Mouse (Mus musculus): Measurements from ENCODE around the gene Slc17a2. TPM values are rescaled to one million over a fixed set of nuclear protein-coding genes. Genes with fewer than 3 reads are reported as not detected.
A peak's percentile ranks its signal among the peaks of the same experiment; 100 is the strongest.
"Not testable (repeated sequence)": the region's sequence is repeated elsewhere in the genome, so short reads cannot be mapped to it uniquely, and the experiment has no call there.

Slc17a2 gene
- polyA plus RNA-seq, 1 experiment = 0.08 TPM

GRCm38 (mm10) chr13:23760972-23761864 lies 45.6 kb upstream of the Slc17a2 start, which contains the start of gene Hist1h4a:
Gene Hist1h4a, minus strand, starts transcription at chr13:23761230.
- H3K4me3 ChIP-seq (ENCODE audit: control insufficient read depth, insufficient read depth, low read length) = peak within 1 kb of the TSS; percentile 50
- peak within 1 kb of the TSS; percentile 94 for H3K27ac ChIP-seq (ENCODE audit: control insufficient read depth, insufficient read depth, low read length)
- peak; percentile 98 for DNase-seq
- no peaks in the 10 kb centered on the region for H3K27me3 ChIP-seq (ENCODE audit: control insufficient read depth, insufficient read depth, low read length)
- peaks cover 12% of the 10 kb centered on the region for H3K4me1 ChIP-seq (replicated peaks; ENCODE audit: control insufficient read depth, insufficient read depth, low read length)
- TF ChIP-seq CTCF (IDR thresholded peaks at IDR 0.05; ENCODE audit: borderline replicate concordance, control insufficient read depth, extremely low read depth, insufficient read depth, low read length, poor library complexity) (no peak), POLR2A (IDR thresholded peaks at IDR 0.05; ENCODE audit: control insufficient read depth, extremely low read depth, insufficient read depth, low read length, poor library complexity) (peak; percentile 72)
- under 1% methylated on average over 69 of the region's 72 CpGs for WGBS
- no peaks in the 10 kb centered on the region for H3K36me3 ChIP-seq (ENCODE audit: control insufficient read depth, insufficient read depth, low read length)

- not testable (repeated sequence) for H3K27me3 ChIP-seq (ENCODE audit: control insufficient read depth, insufficient read depth, low read length); H3K36me3 ChIP-seq (ENCODE audit: control insufficient read depth, insufficient read depth, low read length)
- peak within 1 kb of the TSS; percentile 50 for H3K4me3 ChIP-seq (ENCODE audit: control insufficient read depth, insufficient read depth, low read length)
- peak; percentile 70 for TF ChIP-seq POLR2A (IDR thresholded peaks at IDR 0.05; ENCODE audit: control insufficient read depth, extremely low read depth, insufficient read depth, low read length, poor library complexity)
- peaks cover 12% of the 10 kb centered on the region for H3K4me1 ChIP-seq (replicated peaks; ENCODE audit: control insufficient read depth, insufficient read depth, low read length)
- WGBS = under 1% methylated on average over 33 of the region's 52 CpGs
- H3K27ac ChIP-seq (ENCODE audit: control insufficient read depth, insufficient read depth, low read length) = peak within 1 kb of the TSS; percentile 94
- DNase-seq = peak; percentile 72
These were observed 44.6 kb upstream of the Slc17a2 start, which contains the start of gene Hist1h3a for GRCm38 (mm10) chr13:23761871-23762821. Gene Hist1h3a, minus strand, starts transcription at chr13:23762386.

DNA sequence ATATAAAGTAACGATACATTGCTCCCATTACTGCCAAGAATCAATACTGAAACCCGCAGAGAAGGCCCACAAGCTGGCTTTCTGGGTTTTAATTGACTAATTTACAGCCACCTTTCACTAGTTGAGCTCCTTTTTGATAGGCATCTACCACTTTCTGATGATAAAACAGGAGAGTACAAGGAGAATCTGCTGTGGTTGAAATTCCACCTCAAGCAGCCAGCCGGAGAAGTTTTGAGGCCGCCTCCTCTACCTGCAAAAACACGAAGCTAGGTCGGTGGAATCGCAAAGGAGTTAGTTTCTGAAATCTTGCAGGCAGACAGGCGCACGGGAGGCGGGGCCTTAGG lies 43.6 kb upstream of the Slc17a2 start:
- Histone ChIP-seq H3K4me3 (ENCODE audit: control insufficient read depth, insufficient read depth, low read length) (no peak overlapping the region), H3K27ac (ENCODE audit: control insufficient read depth, insufficient read depth, low read length) (peak overlapping the region; percentile 82), H3K27me3 (ENCODE audit: control insufficient read depth, insufficient read depth, low read length) (no peaks in the 10 kb centered on the region), H3K4me1 (replicated peaks; ENCODE audit: control insufficient read depth, insufficient read depth, low read length) (peaks cover 9% of the 10 kb centered on the region), H3K36me3 (ENCODE audit: control insufficient read depth, insufficient read depth, low read length) (no peaks in the 10 kb centered on the region)
- DNase-seq = no peak
- no peak for TF ChIP-seq POLR2A (IDR thresholded peaks at IDR 0.05; ENCODE audit: control insufficient read depth, extremely low read depth, insufficient read depth, low read length, poor library complexity)
- TF ChIP-seq CTCF (IDR thresholded peaks at IDR 0.05; ENCODE audit: borderline replicate concordance, control insufficient read depth, extremely low read depth, insufficient read depth, low read length, poor library complexity) = no peak
- WGBS = 1% methylated on average over 10 of the region's 10 CpGs

- TF ChIP-seq POLR2A (IDR thresholded peaks at IDR 0.05; ENCODE audit: control insufficient read depth, extremely low read depth, insufficient read depth, low read length, poor library complexity) (peak; percentile 89; the same call in 1 of the 2 replicates), CTCF (IDR thresholded peaks at IDR 0.05; ENCODE audit: borderline replicate concordance, control insufficient read depth, extremely low read depth, insufficient read depth, low read length, poor library complexity) (no peak)
- peak; percentile 87 for DNase-seq
- 2% methylated on average over 34 of the region's 34 CpGs for WGBS
These were observed 43.0 kb upstream of the Slc17a2 start, which contains the start of gene Hist1h1a for GRCm38 (mm10) chr13:23763586-23764323. Gene Hist1h1a, plus strand, starts transcription at chr13:23763666.

DNA sequence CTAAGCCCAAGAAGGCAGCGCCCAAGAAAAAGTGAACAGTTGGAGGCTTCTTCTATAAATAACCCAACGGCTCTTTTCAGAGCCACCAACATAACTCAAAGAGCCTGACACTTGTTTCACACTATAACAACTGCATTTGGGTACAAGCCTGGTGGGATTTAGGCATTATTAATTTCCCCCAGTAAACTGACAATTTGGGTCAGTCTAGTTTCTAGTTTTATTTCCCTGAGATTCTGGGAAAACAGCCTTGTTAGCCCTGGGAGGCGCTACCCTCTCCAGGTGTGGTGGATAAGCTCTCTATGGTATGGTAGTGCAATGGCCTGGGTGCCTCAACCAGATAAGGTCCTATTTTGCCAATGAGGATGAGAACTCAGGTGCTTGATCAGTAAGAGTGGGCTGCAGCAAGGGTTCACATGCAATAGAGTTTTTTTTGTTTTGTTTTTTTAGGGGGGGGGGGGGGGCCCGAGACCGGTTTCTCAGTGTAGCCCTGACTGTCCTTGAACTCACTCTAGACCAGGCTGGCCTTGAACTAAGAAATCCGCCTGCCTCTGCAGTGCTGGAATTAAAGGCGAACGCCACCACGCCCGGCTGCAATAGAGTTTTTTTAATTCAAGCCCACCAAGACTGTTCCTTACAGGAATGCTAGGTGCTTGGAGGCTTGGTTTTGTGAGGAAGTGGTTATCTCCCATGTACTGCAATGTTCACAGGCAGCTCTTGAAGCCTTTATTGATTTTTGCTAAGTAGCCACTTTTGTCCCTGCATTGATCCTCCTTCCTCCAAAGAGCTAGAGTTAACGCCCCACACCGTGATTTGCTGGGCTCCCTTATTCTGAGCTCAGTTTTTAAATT lies 42.2 kb upstream of the Slc17a2 start:
- Histone ChIP-seq H3K36me3 (ENCODE audit: control insufficient read depth, insufficient read depth, low read length) (no peaks in the 10 kb centered on the region), H3K27ac (ENCODE audit: control insufficient read depth, insufficient read depth, low read length) (peak overlapping the region; percentile 94), H3K4me3 (ENCODE audit: control insufficient read depth, insufficient read depth, low read length) (peak overlapping the region; percentile 74), H3K27me3 (ENCODE audit: control insufficient read depth, insufficient read depth, low read length) (no peaks in the 10 kb centered on the region), H3K4me1 (replicated peaks; ENCODE audit: control insufficient read depth, insufficient read depth, low read length) (peaks cover 9% of the 10 kb centered on the region)
- 50% methylated on average over 12 of the region's 12 CpGs for WGBS
- TF ChIP-seq CTCF (IDR thresholded peaks at IDR 0.05; ENCODE audit: borderline replicate concordance, control insufficient read depth, extremely low read depth, insufficient read depth, low read length, poor library complexity) (no peak), POLR2A (IDR thresholded peaks at IDR 0.05; ENCODE audit: control insufficient read depth, extremely low read depth, insufficient read depth, low read length, poor library complexity) (no peak)
- DNase-seq = no peak

More at GRCm38 (mm10) chr13:23763586-23764323, 43.0 kb upstream of the Slc17a2 start, which contains the start of gene Hist1h1a:
- H3K27me3 ChIP-seq (ENCODE audit: control insufficient read depth, insufficient read depth, low read length) = no peaks in the 10 kb centered on the region
- H3K4me1 ChIP-seq (replicated peaks; ENCODE audit: control insufficient read depth, insufficient read depth, low read length) = peaks cover 9% of the 10 kb centered on the region
- H3K4me3 ChIP-seq (ENCODE audit: control insufficient read depth, insufficient read depth, low read length) = peak within 1 kb of the TSS; percentile 74
- no peaks in the 10 kb centered on the region for H3K36me3 ChIP-seq (ENCODE audit: control insufficient read depth, insufficient read depth, low read length)
- H3K27ac ChIP-seq (ENCODE audit: control insufficient read depth, insufficient read depth, low read length) = peak within 1 kb of the TSS; percentile 94
